Mouse (Mus musculus): ENCODE measurements around the gene Cog8. TPM values are rescaled to one million over a fixed set of nuclear protein-coding genes. Genes with fewer than 3 reads are reported as not detected.
"Not testable (repeated sequence)": the region's sequence is repeated elsewhere in the genome, so short reads cannot be mapped to it uniquely, and the experiment has no call there.

Cog8 gene
- total RNA-seq, 1 experiment from 2014 or later, result 17.7 TPM

DNA sequence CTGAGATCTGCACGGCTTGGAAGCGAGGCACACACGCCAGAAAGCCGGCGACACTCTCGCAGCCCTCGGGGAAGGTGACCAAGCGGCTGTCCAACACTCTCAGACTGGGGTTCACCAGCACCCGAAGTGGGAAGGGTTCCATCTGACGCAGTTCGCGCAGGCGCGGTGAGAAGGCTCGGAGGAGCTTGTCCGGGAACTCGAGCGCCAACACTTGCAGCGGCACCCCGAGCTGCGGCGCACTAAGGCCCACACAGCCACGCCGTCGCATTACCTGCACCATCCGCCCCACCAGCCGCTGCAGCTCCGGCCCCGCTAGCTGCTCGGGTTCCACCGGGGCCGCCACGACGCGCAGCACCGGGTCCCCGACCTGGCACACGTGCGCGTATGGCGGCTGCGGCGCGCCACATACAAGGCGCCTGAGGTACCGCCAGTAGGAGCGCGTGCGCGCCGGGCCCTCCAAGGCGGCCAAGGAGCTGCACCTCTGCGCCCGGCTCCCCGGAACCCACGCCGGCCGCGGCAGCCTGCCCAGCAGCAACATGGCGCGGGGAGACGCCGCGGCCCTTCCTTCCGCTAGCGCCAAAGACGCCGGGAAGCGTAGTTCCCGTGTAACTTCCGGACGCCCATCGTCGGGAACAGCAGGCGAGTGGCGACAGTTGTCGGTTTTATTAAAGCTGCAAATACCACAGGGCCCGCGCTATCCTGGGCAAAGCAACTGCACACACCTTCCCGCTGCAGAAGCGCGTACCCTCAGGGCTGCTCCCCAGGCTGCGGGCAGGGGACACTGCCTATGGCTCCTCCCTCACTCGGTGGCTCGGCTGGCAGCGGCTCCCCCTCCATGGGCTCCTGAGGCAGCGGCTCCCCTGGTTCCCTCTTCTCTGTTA lies 8.2 kb downstream of the Cog8 start, which contains the start of gene Pdf:
Gene Pdf (minus strand): TSS at position 554 of the 881 bp plus-strand sequence.
- peak; percentile 85 for ATAC-seq (replicated peaks; ENCODE audit: low read depth, poor library complexity, severe bottlenecking)

DNA sequence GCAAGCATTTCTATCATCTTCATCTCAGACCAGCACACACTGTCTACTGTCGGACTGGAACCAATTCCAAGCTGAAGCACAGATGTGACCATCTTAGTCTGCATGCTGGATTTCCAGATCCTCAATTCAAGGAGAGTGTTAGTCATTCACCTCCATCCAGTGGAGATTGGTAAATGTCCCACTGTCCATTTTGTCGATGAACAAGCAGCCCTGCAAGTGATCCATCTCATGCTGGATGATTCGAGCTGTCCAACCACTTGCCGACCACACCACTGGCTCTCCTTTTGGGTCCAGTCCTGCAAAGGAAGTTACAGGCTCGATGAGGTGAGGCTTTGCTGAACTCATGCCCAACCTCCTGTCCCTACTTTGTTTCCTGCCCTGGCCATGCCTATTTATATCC lies 9.5 kb downstream of the Cog8 start:
- no peak for ATAC-seq (replicated peaks; ENCODE audit: low read depth, poor library complexity, severe bottlenecking)

DNA sequence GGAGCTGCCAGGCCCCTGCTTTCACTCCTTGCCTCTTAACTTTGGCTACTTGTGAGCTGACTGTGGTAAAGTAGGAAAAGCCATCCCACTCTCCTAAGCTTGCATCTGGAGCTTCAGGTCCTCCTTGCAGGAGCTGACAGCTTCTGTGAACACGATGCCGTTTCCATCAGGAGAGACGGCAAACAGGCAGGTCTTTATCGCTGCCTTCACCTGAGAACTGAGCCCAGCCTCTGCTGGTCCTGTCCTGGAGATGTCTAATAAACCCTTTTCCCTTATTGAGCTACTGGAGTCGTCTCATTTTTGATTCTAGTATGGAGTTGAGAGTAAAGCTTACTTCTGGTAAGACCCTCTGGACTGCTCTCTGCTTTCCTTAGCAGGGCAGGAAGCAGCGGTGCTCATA lies 11.0 kb downstream of the Cog8 start:
- no peak for ATAC-seq (replicated peaks; ENCODE audit: low read depth, poor library complexity, severe bottlenecking)

DNA sequence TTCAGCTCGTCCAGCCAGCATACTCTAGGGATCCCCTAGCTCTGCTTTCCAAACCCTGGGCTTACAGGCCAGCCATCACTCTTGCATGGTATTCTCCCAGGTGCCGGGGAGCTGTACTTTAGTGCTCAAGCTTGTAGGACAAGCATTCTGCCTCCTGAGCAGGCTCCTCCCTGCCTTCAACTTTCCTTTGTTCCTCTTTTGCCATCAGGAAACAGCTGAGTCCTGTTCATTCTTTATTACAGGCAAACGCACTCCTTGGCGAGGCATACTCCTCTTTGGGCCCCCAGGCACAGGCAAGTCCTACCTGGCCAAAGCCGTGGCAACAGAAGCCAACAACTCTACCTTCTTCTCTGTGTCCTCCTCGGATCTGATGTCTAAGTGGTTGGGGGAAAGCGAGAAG lies 15.9 kb downstream of the Cog8 start:
- ATAC-seq (replicated peaks; ENCODE audit: low read depth, poor library complexity, severe bottlenecking), result peak; percentile 62

DNA sequence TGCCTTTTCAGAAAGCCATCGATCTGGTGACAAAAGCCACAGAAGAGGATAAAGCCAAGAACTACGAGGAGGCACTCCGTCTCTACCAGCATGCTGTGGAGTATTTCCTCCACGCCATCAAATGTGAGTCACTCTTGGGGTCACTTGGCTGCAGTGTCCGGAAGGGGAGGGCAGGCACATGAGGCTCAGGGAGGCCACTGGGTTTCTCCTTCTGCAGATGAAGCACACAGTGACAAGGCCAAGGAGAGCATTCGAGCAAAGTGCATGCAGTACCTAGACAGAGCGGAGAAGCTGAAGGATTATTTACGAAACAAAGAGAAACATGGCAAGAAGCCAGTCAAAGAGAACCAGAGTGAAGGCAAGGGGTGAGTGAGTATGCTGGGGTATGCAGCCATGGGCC lies 19.9 kb downstream of the Cog8 start:
- no peak for ATAC-seq (replicated peaks; ENCODE audit: low read depth, poor library complexity, severe bottlenecking)

- no peak for ATAC-seq (replicated peaks; ENCODE audit: low read depth, poor library complexity, severe bottlenecking)
These were observed 20.8 kb downstream of the Cog8 start for GRCm38 (mm10) chr8:107035641-107036040.

- ATAC-seq (replicated peaks; ENCODE audit: low read depth, poor library complexity, severe bottlenecking), result not testable (repeated sequence)
These were observed 22.9 kb downstream of the Cog8 start for GRCm38 (mm10) chr8:107033609-107034008.

DNA sequence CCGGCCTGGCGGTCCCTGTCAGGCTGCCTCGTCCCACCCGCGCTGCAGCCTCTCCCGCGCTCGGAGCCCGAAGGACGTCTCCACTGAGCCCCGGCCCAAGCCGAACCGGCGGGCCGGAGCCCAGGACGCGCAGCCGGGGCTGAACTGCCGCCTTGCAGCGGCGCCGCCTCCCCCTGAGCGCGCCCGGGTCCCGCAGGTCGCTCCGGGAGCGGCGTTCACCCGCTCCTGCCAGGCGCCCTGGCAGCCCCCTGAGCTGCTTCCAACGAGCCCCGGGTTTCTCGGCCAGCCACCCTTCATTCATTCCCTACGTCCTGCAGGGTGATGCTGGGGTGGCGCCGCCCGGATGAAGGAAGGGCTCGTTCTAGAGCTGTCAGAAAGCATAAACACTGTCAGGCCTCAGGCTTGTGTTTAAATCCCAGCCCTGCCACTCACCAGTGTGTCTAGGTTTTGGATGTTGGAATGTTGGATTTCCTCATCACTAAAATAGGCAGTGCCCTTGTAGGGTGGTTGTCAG lies 24.9 kb downstream of the Cog8 start:
- no peak for ATAC-seq (replicated peaks; ENCODE audit: low read depth, poor library complexity, severe bottlenecking)

GRCm38 (mm10) chr8:107030650-107031576 lies 25.6 kb downstream of the Cog8 start, which contains the start of gene Vps4a:
TSS of gene Vps4a (plus strand) at chr8:107031222.
- ATAC-seq (replicated peaks; ENCODE audit: low read depth, poor library complexity, severe bottlenecking), result peak; percentile 86

- ATAC-seq (replicated peaks; ENCODE audit: low read depth, poor library complexity, severe bottlenecking), result peak; percentile 62
These were observed 26.4 kb downstream of the Cog8 start for GRCm38 (mm10) chr8:107030058-107030457.

GRCm38 (mm10) chr8:107029310-107029709 lies 27.2 kb downstream of the Cog8 start:
- ATAC-seq (replicated peaks; ENCODE audit: low read depth, poor library complexity, severe bottlenecking), result no peak

DNA sequence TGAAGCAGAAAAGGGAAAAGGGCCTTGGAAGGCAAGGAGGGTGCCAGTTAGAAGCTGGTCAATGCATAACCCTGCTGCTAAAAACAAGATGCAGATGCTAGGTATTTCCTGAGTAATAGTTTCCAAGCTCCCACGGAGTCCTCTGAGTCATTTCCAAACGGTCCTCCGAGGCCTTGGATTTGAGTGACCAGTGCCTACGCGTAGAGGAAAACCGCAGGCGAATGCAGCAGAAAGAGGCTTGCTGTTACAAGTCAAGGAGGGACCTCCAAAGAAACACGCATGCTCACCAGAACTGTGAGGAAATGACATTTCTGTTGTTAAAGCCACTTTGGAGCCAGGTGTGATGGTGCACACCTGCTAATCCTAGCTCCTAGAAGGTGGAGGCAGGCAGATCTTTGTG lies 33.0 kb downstream of the Cog8 start:
- no peak for ATAC-seq (replicated peaks; ENCODE audit: low read depth, poor library complexity, severe bottlenecking)

GRCm38 (mm10) chr8:107014915-107015314 lies 41.6 kb downstream of the Cog8 start:
- no peak for ATAC-seq (replicated peaks; ENCODE audit: low read depth, poor library complexity, severe bottlenecking)

GRCm38 (mm10) chr8:107012666-107013065 lies 43.8 kb downstream of the Cog8 start:
- no peak for ATAC-seq (replicated peaks; ENCODE audit: low read depth, poor library complexity, severe bottlenecking)

GRCm38 (mm10) chr8:107007795-107008194 lies 48.7 kb downstream of the Cog8 start:
- no peak for ATAC-seq (replicated peaks; ENCODE audit: low read depth, poor library complexity, severe bottlenecking)

GRCm38 (mm10) chr8:107002532-107002931 lies 54.0 kb downstream of the Cog8 start:
- ATAC-seq (replicated peaks; ENCODE audit: low read depth, poor library complexity, severe bottlenecking), result peak; percentile 100

DNA sequence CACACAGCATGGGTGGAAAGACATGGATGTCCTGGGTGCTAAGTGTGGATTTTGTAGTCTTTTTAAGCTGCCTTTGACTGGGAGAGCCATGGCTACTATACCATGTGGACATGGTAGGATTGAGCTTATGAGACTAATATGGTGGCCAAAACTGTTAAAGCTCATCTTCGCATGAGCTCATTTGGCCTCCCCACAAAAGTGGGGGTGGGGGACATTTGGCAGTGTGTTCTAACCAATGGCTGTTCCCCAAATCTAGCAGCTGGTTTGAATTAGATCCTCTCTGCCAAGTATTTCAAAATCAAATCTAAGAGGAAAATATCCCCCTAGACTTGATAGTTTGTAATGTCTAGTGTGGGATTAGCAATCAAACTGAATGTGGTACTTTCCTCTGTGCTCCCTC lies 57.4 kb downstream of the Cog8 start:
- ATAC-seq (replicated peaks; ENCODE audit: low read depth, poor library complexity, severe bottlenecking), result no peak

GRCm38 (mm10) chr8:106997416-106997815 lies 59.1 kb downstream of the Cog8 start:
- no peak for ATAC-seq (replicated peaks; ENCODE audit: low read depth, poor library complexity, severe bottlenecking)

GRCm38 (mm10) chr8:106996339-106996738 lies 60.1 kb downstream of the Cog8 start:
- ATAC-seq (replicated peaks; ENCODE audit: low read depth, poor library complexity, severe bottlenecking), result not testable (repeated sequence)
